Mouse (Mus musculus) hindbrain, embryonic 10.5 days (tissue): ENCODE measurements at regions not wholly inside any gene's neighbourhood (a gene's known extent, or its start where the extent isn't known, plus 50 kb on each side); places are given as distances from the start of the nearest gene placed in this dataset.

ENCODE experiments used
- DNase-seq: peaks from one replicate; pipeline ENCODE4 v3.0.0-alpha.2; 2017; ENCODE audit warnings: low spot score
- H3K27ac ChIP-seq: fragments of 300-500 bp; sonication (generic); 2 replicates; pipeline ENCODE4 v1.5.1; 2016; ENCODE audit warnings: mild to moderate bottlenecking, moderate library complexity
- H3K27me3 ChIP-seq: fragments of 300-500 bp; sonication (generic); 2 replicates; pipeline ENCODE4 v1.6.1; 2016; ENCODE audit warnings: mild to moderate bottlenecking; ENCODE audit not compliant: poor library complexity, insufficient read depth, severe bottlenecking
- H3K36me3 ChIP-seq: fragments of 300-500 bp; sonication (generic); 2 replicates; pipeline ENCODE4 v1.6.1; 2016; ENCODE audit warnings: mild to moderate bottlenecking, moderate library complexity
- H3K4me1 ChIP-seq: fragments of 300-500 bp; sonication (generic); replicated peaks from 2 replicates; pipeline ENCODE4 v1.6.1; 2016; ENCODE audit warnings: mild to moderate bottlenecking
- H3K4me3 ChIP-seq: fragments of 300-500 bp; sonication (generic); 2 replicates; pipeline ENCODE4 v1.5.1; 2016; ENCODE audit warnings: mild to moderate bottlenecking, moderate library complexity
- H3K9me3 ChIP-seq: fragments of 300-500 bp; sonication (generic); 2 replicates; pipeline ENCODE4 v1.6.1; 2016; ENCODE audit warnings: mild to moderate bottlenecking, moderate library complexity
- WGBS: fragments of 180-500 bp; shearing (Covaris S2); methylation state at CpG from one replicate; pipeline ENCODE4 v1.1.7; 2016; 5-methylcytosine and 5-hydroxymethylcytosine counted together

DNA sequence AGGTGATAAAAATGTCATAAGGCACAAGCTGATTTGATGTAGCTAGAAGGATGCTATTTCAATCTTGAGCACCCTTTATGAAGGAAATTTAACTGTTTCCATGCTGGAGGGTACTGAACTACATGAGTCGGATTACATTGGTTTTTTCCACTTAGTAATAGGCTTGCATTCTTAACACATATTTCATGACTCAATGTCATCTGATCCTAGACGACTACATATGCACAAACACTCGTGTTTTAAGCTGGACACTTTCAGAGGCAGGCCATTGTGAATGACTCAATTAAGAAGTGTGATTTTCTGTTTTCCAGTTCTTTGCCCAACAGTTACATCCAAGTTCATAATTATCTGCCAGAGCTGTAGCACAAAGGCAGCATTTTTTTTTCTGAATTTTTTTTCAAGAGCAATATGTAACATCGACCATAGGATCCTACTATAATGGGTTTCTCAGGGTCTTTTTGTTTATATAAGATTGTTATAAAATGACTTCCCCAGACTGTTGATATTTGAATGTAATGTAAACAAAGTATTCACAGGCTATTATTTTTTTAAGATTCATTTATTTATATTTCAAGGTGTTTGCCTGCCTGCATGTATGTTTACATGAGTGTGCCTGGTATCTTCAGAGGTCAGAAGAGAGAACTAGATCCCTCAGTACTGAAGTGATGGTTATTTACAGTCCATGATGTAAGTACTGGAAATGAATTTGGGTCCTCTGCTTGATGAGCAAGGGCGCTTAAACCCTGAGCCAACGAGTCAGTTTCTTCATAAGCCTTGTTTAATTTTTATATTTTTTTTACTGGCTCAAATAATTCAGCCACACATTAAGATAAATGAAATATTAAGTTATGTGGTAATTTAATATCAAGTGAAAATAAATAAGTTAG lies 526.6 kb upstream of the Gje1 start:
- Histone ChIP-seq H3K9me3 (no peaks in the 10 kb centered on the region), H3K4me3 (no peak overlapping the region), H3K27me3 (no peaks in the 10 kb centered on the region), H3K27ac (no peak overlapping the region), H3K4me1 (no peaks in the 10 kb centered on the region), H3K36me3 (no peaks in the 10 kb centered on the region)
- WGBS = 82% methylated on average over 6 of the region's 6 CpGs
- DNase-seq = no peak

- H3K4me3 ChIP-seq = no peak overlapping the region
- WGBS = 70% methylated on average over 2 of the region's 2 CpGs
- no peak for DNase-seq
- H3K4me1 ChIP-seq = no peaks in the 10 kb centered on the region
- no peaks in the 10 kb centered on the region for H3K9me3 ChIP-seq
- no peaks in the 10 kb centered on the region for H3K36me3 ChIP-seq
- H3K27ac ChIP-seq = no peak overlapping the region
- H3K27me3 ChIP-seq = no peaks in the 10 kb centered on the region
These were observed 525.4 kb upstream of the Gje1 start for GRCm38 (mm10) chr10:15243460-15243859.

DNA sequence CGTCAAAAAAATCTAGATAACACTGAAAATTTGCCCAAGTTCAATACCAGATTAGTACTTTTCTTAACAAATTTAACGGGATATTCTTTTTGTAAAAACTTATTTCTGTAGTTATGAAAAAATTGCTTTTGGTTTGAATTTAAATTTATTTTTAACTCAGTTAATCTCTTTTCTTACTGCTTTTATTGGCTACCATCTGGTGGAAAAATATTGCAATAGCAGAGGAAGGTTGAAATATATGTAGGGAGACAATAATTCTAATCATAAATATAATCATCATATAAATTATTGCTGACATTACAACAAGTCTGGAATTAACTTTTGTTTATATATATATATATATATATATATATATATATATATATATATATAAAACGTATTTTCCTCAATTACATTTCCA lies 500.9 kb upstream of the Gje1 start:
- Histone ChIP-seq H3K4me1 (no peaks in the 10 kb centered on the region), H3K27me3 (no peaks in the 10 kb centered on the region), H3K4me3 (no peak overlapping the region), H3K36me3 (no peaks in the 10 kb centered on the region), H3K9me3 (no peaks in the 10 kb centered on the region), H3K27ac (no peak overlapping the region)
- no peak for DNase-seq
- 86% methylated on average over 3 of the region's 3 CpGs for WGBS

GRCm38 (mm10) chr10:15179585-15179984 lies 461.6 kb upstream of the Gje1 start:
- no peaks in the 10 kb centered on the region for H3K9me3 ChIP-seq
- H3K27ac ChIP-seq = no peak overlapping the region
- WGBS = 97% methylated on average over 6 of the region's 6 CpGs
- H3K27me3 ChIP-seq = no peaks in the 10 kb centered on the region
- H3K36me3 ChIP-seq = no peaks in the 10 kb centered on the region
- H3K4me1 ChIP-seq = no peaks in the 10 kb centered on the region
- no peak for DNase-seq
- no peak overlapping the region for H3K4me3 ChIP-seq

DNA sequence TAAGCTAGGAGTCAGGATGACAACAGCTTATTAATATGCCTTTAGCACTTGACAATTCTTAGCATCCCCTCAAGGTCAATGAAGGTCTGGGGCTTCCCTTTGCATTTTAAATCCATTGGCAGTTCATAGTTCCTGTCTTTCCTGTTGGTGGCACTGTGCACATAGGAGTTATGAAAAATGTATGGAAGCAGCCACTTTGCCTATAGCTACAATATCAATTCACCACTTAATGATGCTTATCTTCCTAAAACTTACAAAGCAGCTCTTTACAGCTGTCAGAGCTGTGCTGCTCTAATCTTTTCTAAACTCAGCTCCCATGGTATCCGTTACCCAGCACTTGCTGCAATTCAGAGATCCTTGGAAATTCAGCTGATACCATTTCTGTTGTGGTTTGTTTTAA lies 456.4 kb upstream of the Gje1 start:
- no peak for DNase-seq
- Histone ChIP-seq H3K4me3 (no peak overlapping the region), H3K27ac (no peak overlapping the region), H3K27me3 (no peaks in the 10 kb centered on the region), H3K4me1 (no peaks in the 10 kb centered on the region), H3K9me3 (no peaks in the 10 kb centered on the region), H3K36me3 (no peaks in the 10 kb centered on the region)
- WGBS = 84% methylated on average over 1 of the region's 1 CpGs

DNA sequence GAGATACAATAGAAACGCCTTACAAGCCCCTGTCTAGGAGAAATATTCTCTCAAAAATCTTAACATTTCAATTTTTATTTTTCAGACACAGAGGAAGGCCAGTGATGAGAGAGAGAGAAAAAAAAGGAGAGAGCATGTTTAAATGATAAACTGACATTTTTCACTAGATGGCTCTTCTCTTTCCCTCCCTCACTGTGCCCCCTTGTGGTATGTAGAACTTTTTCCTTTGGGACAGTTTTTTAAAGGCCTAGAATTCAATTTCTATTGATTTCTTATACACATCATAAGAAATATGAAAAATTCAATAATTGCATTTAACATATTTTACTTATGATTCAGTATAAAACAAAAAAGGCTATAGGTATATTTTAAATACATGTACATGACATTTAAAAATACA lies 454.5 kb upstream of the Gje1 start:
- WGBS = 66% methylated on average over 1 of the region's 1 CpGs
- H3K4me1 ChIP-seq = no peaks in the 10 kb centered on the region
- H3K4me3 ChIP-seq = no peak overlapping the region
- H3K36me3 ChIP-seq = no peaks in the 10 kb centered on the region
- no peak for DNase-seq
- no peaks in the 10 kb centered on the region for H3K27me3 ChIP-seq
- H3K27ac ChIP-seq = no peak overlapping the region
- H3K9me3 ChIP-seq = no peaks in the 10 kb centered on the region

DNA sequence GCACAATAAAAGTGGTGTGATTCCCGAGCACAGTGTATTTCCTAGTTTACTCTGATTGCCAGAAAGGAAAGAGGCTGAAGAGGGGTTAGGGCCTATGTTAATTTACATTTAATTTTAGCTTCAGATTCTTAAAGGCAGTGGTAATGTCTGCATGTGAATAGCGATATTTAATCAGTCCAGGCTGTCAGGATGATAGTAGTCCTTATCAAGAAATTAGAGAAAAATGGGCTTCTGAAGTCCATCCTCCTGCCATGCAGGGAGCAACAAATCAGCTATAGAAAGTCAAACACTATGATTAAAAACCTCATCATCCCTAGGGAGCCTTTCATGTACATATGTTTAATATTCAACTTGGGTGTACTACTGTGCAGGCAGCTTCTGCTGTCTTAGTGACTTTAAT lies 422.7 kb upstream of the Gje1 start:
- no peaks in the 10 kb centered on the region for H3K27me3 ChIP-seq
- no peaks in the 10 kb centered on the region for H3K36me3 ChIP-seq
- DNase-seq = no peak
- no peaks in the 10 kb centered on the region for H3K9me3 ChIP-seq
- H3K27ac ChIP-seq = no peak overlapping the region
- H3K4me3 ChIP-seq = no peak overlapping the region
- 87% methylated on average over 2 of the region's 2 CpGs for whole genome bisulfite sequencing
- no peaks in the 10 kb centered on the region for H3K4me1 ChIP-seq
